Mouse (Mus musculus): ENCODE results near the gene Clgn. TPM values are rescaled to one million over a fixed set of nuclear protein-coding genes. Genes with fewer than 3 reads are reported as not detected.

The Clgn gene
- not detected for polyA plus RNA-seq (2017; shearing (Covaris generic))

DNA sequence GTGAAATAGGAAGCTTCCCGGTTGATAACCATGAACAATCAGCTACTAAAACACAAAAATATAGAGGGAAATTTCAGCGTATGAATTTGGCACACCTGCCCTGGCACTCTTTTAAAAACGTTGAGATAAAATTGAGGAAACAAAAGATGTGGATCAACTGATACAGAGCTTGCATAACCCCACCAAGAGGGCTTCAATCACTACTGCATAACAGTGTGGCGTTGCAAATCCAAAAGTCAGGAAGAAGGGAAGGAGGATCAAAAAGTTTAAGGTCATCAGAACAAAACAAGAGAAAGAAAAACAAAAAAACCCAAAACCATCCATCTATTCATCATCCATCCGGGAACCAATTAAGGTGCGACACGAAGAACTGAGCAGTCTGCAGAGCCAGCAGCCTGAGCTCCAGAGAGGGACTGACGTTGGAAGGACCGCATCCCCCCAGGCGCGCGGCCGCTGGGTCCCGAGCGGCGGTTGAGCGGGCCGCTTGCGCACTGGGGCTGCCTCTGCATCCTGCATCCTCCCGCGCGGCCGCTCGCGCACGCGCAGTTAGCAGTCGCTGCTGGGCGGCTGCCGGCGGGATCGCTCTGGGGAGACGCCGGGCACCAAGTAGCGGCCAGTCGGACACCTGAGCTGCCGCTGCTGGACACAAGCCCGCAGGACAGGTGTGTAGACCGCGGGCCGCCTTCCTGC is at the start of gene Clgn:
Gene Clgn (plus strand): TSS at position 552 of the 690 bp plus-strand sequence.

DNA sequence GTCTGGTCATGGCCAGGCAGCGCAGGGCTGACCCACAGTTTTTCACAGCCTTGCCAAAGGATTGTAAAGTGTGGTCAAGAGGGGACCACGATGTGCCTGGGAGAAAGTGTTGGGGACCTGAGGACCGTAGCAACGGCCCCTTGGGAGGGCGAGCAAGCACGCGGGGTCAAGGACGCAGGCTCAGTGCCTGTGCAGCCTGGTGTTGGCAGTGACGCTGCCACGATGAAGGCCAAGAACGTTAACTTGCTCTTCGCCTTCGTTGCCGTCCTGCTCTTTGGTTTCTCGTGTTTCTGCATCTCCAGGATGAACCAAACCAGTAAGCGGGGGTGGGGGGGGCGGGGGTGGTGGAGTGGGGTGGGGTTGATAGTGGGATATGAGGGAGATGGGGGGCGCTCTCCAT is 41.4 kb upstream of the Clgn start, which contains the start of gene Mgat4d:
Gene Mgat4d (plus strand): TSS at position 209 of the 400 bp plus-strand sequence.

DNA sequence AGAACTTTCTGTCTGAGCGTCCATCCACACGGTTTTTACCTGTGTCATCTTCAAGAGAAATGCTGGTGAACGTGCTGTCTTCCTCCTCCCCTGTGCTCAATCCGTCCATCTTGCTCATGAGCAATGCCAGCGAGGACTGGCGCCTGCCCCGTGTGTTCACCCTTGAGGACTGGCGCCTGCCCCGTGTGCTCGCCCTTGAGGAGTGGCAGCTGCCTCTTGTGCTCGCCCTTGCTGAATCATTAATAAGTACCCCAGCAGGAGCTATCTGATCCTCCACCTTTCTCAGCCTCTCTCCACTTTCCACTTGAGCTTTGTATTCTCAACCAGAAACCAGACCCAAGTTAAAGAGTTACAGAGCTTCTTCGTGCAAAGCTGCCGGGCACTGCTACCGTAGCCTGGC is 68.6 kb downstream of the Clgn start, which contains the start of gene Scoc:
Gene Scoc (minus strand): TSS at position 170 of the 400 bp plus-strand sequence.

Other genes with a start within 250 kb of the Clgn start
- gene Tbc1d9, start 224.5 kb upstream of the Clgn start, polyA plus RNA-seq (2017; shearing (Covaris generic)): 0.16 TPM
- not detected for gene Gm10645, start 223.7 kb upstream of the Clgn start, polyA plus RNA-seq (2017; shearing (Covaris generic))
- not detected for gene Ucp1, start 99.5 kb upstream of the Clgn start, polyA plus RNA-seq (2017; shearing (Covaris generic))
- gene Elmod2, start 57.4 kb upstream of the Clgn start, polyA plus RNA-seq (2017; shearing (Covaris generic)): 10.5 TPM
- gene Mgat4d, start 41.4 kb upstream of the Clgn start, polyA plus RNA-seq (2017; shearing (Covaris generic)): not detected
- 29.7 TPM for gene Scoc, start 68.5 kb downstream of the Clgn start, polyA plus RNA-seq (2017; shearing (Covaris generic))
- gene Olfr370, start 145.9 kb downstream of the Clgn start, polyA plus RNA-seq (2017; shearing (Covaris generic)): 0.05 TPM
- gene Ndufb7, start 176.8 kb downstream of the Clgn start, polyA plus RNA-seq (2017; shearing (Covaris generic)): 232 TPM
- gene Tecr, start 218.1 kb downstream of the Clgn start, polyA plus RNA-seq (2017; shearing (Covaris generic)): 417 TPM
- 74.2 TPM for gene Dnajb1, start 218.3 kb downstream of the Clgn start, polyA plus RNA-seq (2017; shearing (Covaris generic))

Data from CD4-positive, CD25-positive, alpha-beta regulatory T cell (primary cell).